Mouse (Mus musculus) gastrocnemius, postnatal 25 days (tissue): Measurements from ENCODE around the gene Gatd1. TPM values are rescaled to one million over a fixed set of nuclear protein-coding genes. Genes with fewer than 3 reads are reported as not detected.
"Not testable (repeated sequence)": the region's sequence is repeated elsewhere in the genome, so short reads cannot be mapped to it uniquely, and the experiment has no call there.

Experiments
- DNase-seq: peaks from one replicate; pipeline ENCODE4 v3.0.0; 2022
- long read RNA-seq, 2 experiments: library from polyadenylated mRNA; stranded (forward); transcript quantifications; one replicate each; pipeline ENCODE4 v2.0.0; 2021
- total RNA-seq, 2 experiments: library from RNA; stranded (reverse); gene quantifications; 1 replicate in 1 of 2; 2 replicates in 1 of 2; pipeline ENCODE4 v1.2.3; 2021

Gatd1 gene
- total RNA-seq: 1 to 10 TPM; 5.2 to 6.7 TPM
- long read RNA-seq, experiment 1, transcript Gatd1-201 (8 exons, 1,898 nt): major isoform, 8 of 8 reads
- long read RNA-seq, experiment 1, partial matches to known transcripts: 0 of 8 reads
- long read RNA-seq, experiment 1, other reads (novel, unspliced or antisense): 0 of 8 reads
- long read RNA-seq, experiment 2, transcript Gatd1-201 (8 exons, 1,898 nt): major isoform, 12 of 14 reads
- long read RNA-seq, experiment 2, partial matches to known transcripts: 0 of 14 reads
- long read RNA-seq, experiment 2, other reads (novel, unspliced or antisense): 1 of 14 reads

GRCm38 (mm10) chr7:141413809-141414584, at the start of gene Gatd1:
Gatd1 (minus strand) TSS chr7:141414136.
- peak; percentile 99 for DNase-seq

- DNase-seq: no peak
These were observed 48.4 kb upstream of the Gatd1 start for GRCm38 (mm10) chr7:141462333-141462821.

GRCm38 (mm10) chr7:141461521-141462332, 47.8 kb upstream of the Gatd1 start:
- no peak for DNase-seq

GRCm38 (mm10) chr7:141460391-141461113, 46.6 kb upstream of the Gatd1 start, which contains the start of gene Cracr2b:
Cracr2b (plus strand) TSS chr7:141461094.
- DNase-seq: no peak

GRCm38 (mm10) chr7:141460001-141460390, 46.1 kb upstream of the Gatd1 start:
- DNase-seq: no peak

- no peak for DNase-seq
These were observed 45.4 kb upstream of the Gatd1 start for GRCm38 (mm10) chr7:141459301-141459711.

- DNase-seq: no peak
These were observed 44.7 kb upstream of the Gatd1 start for GRCm38 (mm10) chr7:141458661-141459060.

GRCm38 (mm10) chr7:141457986-141458660, 44.2 kb upstream of the Gatd1 start:
- no peak for DNase-seq

- no peak for DNase-seq
These were observed 43.3 kb upstream of the Gatd1 start for GRCm38 (mm10) chr7:141457236-141457635.

- DNase-seq: peak; percentile 58
These were observed 42.8 kb upstream of the Gatd1 start for GRCm38 (mm10) chr7:141456739-141457138.

- peak; percentile 87 for DNase-seq
These were observed 41.8 kb upstream of the Gatd1 start for GRCm38 (mm10) chr7:141455610-141456314.

GRCm38 (mm10) chr7:141454967-141455551, 41.1 kb upstream of the Gatd1 start, which contains the start of gene Pnpla2:
Pnpla2 (plus strand) TSS chr7:141455198.
- peak; percentile 95 for DNase-seq

- no peak for DNase-seq
These were observed 39.7 kb upstream of the Gatd1 start for GRCm38 (mm10) chr7:141453636-141454035.

GRCm38 (mm10) chr7:141451928-141452327, 38.0 kb upstream of the Gatd1 start:
- DNase-seq: no peak

- peak; percentile 93 for DNase-seq
These were observed 33.4 kb upstream of the Gatd1 start, which contains the start of gene Rplp2 for GRCm38 (mm10) chr7:141447110-141447991. Rplp2 (plus strand) TSS chr7:141447370.

- not testable (repeated sequence) for DNase-seq
These were observed 32.4 kb upstream of the Gatd1 start for GRCm38 (mm10) chr7:141446374-141446773.

GRCm38 (mm10) chr7:141443828-141444237, 29.9 kb upstream of the Gatd1 start, which contains the start of gene Pidd1:
Pidd1 (minus strand) TSS chr7:141444025.
- DNase-seq: peak; percentile 59

GRCm38 (mm10) chr7:141443081-141443821, 29.3 kb upstream of the Gatd1 start:
- no peak for DNase-seq
